Mouse (Mus musculus) central nervous system, embryonic 18 days (tissue): ENCODE data around the gene Troap. TPM values are rescaled to one million over a fixed set of nuclear protein-coding genes. Genes with fewer than 3 reads are reported as not detected.

Experiments used
- polyA plus RNA-seq: library from polyadenylated mRNA; depleted of rRNA; stranded (reverse); fragments of >200 nt; gene quantifications from 2 replicates; pipeline ENCODE4 v1.2.3, GENCODE M21; 2012; rRNA removed

Gene Troap
- polyA plus RNA-seq: 5.7 and 7.4 TPM in 2 replicates

DNA sequence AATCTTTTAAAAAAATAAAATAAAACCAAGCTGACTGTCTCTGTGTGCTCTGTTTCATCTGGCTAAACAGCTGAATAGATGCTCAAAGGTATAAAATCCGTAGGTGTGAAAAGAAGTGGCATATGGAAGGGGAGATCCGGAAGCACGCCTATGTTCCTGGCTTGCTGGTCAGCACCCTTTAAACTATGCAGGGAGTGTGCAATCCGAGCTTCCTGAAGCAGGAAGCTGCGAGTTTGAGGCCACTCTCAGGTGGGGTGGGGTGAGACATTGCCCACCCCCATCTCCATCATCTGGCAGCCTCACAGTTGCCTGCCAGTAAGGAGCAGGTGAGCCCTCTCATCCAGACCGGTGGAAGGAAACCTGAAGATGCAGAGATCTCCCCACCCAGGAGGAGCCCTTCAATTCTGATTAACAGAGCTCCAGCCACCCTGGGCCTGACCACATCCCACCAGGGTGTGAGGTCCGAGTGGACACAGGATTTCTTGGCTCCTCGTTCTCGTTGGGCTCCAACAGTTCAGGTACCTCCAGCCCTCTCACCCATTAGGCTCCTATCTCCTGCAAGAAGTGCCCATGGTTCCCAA is at the start of gene Troap:
Gene Troap, plus strand, starts transcription at position 557 of the 581 bp plus-strand sequence.

DNA sequence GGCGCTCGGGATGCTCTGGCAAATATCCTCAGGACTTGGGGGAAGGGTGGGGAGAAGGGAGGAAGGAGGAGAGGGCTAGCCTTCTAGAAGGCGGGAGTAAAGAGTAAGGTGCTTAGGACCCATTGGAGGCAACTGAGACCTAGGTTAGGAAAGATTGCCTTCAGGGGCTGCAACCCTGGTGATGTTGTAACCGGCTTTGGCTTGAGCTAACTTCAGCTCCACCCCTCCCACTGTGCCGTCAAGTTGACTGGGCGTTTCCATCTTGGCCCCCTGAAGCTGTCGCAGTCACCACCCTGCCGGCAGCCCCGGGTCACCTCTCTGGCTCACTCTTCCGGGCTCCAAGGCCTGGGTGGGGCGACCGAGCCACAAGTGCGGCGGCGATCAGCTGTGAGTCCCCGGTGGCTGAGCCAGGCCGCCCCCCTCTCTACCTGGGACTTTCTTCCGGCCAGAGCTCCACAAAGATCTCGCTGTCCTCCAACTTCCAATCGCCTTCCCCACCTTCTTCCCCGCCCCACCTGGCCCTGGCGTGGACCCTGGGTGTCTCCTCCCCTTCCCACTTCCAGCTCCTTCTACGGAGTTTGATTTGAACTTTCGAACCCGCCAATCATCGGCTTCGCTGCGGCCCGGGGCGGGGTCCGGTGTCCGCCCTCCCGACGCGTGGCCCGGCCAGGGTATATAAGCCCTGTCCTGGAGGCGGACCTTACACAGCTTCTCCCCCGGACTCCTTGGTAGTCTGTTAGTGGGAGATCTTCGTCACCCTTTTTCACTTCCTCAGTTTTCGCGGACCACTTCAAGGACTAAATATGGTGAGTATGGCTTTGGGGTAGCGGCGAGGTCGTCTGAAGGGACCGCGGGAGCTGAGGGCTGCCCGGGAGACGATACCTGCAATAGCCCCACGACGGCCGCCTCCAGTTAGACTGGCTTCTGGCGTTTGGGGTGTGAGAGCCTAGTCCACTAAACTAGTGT is 44.5 kb upstream of the Troap start, which contains the start of gene Tuba1c:
Gene Tuba1c, plus strand, starts transcription at position 273 of the 966 bp plus-strand sequence.

DNA sequence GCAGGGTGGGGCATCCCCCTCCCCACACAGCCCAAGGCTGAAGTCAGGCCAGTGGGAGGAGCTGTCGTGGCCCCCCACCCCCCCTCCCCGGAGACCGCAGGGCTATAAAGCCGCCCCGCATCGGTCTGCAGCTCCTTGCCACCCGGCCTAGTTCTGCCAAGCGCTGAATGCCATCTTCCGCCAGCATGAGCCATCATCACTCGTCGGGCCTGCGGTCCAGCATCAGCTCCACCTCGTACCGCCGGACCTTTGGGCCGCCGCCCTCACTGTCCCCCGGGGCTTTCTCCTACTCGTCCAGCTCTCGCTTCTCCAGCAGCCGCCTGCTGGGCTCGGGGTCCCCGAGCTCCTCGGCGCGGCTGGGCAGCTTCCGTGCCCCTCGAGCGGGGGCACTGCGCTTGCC is 19.3 kb upstream of the Troap start, which contains the start of gene Prph:
Gene Prph, plus strand, starts transcription at position 135 of the 400 bp plus-strand sequence.

DNA sequence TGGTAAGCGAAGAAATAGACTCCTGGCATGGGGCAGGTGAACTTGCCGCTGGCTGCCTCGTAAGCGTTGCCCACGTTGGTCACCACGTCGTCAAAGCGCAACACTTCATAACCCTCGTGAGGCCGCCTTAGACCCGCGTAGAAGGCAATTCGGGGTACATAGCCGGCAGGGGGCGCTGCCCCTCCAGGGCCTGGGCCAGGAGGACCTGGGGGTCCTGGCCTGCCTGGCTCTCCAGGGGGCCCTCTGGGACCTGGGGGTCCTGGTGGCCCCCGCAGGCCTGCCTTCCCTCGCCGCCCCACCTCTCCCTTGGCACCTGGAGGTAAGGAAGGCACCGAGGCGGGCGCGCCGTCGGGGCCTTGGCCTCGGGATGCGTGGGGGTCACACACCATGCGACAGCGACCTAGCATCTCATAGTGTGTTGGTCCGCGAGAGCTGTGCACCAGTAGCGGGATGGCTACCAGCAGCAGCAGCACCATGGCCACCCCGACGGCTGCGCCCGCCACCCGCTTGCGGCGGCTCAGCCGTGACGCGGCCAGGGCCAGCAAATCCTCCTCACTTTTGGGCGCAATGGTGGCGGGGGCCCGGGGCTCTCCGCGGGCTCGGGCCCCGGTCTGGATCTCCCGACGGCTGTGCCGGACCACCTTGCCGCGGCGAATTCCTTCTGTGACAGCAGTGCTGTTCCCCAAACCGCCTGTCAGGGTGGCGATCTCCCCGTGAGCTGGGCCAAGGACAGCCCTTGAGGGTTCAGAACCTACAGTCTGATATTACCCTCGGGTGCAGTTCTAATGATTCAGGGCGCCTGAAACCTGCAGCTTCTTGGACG is 13.1 kb downstream of the Troap start, which contains the start of gene C1ql4:
Gene C1ql4, minus strand, starts transcription at position 565 of the 823 bp plus-strand sequence.

GRCm38 (mm10) chr15:99092870-99093269 is 18.5 kb downstream of the Troap start, which contains the start of gene Dnajc22:
Dnajc22 (plus strand) TSS chr15:99093170.

GRCm38 (mm10) chr15:99125711-99126080 is 51.3 kb downstream of the Troap start, which contains the start of gene Spats2:
Spats2 (plus strand) TSS chr15:99125916.

Other genes starting within 250 kb of the Troap start
- 62.9 and 66.0 TPM in 2 replicates for gene Prkag1, start 243.1 kb upstream of the Troap start, polyA plus RNA-seq
- 21.3 and 24.1 TPM in 2 replicates for gene Kmt2d, start 203.4 kb upstream of the Troap start, polyA plus RNA-seq
- 47.9 and 49.9 TPM in 2 replicates for gene Rhebl1, start 180.0 kb upstream of the Troap start, polyA plus RNA-seq
- gene Dhh, start 176.0 kb upstream of the Troap start, polyA plus RNA-seq: 0.39 and 1.5 TPM in 2 replicates
- gene Lmbr1l, start 156.3 kb upstream of the Troap start, polyA plus RNA-seq: 75.4 and 86.9 TPM in 2 replicates
- 1,779 and 1,791 TPM in 2 replicates for gene Tuba1b, start 140.0 kb upstream of the Troap start, polyA plus RNA-seq
- 384 and 475 TPM in 2 replicates for gene Gm49450, start 121.0 kb upstream of the Troap start, polyA plus RNA-seq
- 10,267 and 11,281 TPM in 2 replicates for gene Tuba1a, start 120.9 kb upstream of the Troap start, polyA plus RNA-seq
- gene Tuba1c, start 44.7 kb upstream of the Troap start, polyA plus RNA-seq: 32.6 and 36.8 TPM in 2 replicates
- gene Prph, start 19.4 kb upstream of the Troap start, polyA plus RNA-seq: 7.2 and 58.2 TPM in 2 replicates
- 4.2 and 4.5 TPM in 2 replicates for gene C1ql4, start 13.2 kb downstream of the Troap start, polyA plus RNA-seq
- 0.54 and 0.68 TPM in 2 replicates for gene Dnajc22, start 18.6 kb downstream of the Troap start, polyA plus RNA-seq
- gene Spats2, start 51.3 kb downstream of the Troap start, polyA plus RNA-seq: 37.9 and 39.9 TPM in 2 replicates
- gene Kcnh3, start 150.3 kb downstream of the Troap start, polyA plus RNA-seq: 12.2 and 12.6 TPM in 2 replicates
- 142 and 145 TPM in 2 replicates for gene Mcrs1, start 177.4 kb downstream of the Troap start, polyA plus RNA-seq
- 181 and 191 TPM in 2 replicates for gene Prpf40b, start 220.5 kb downstream of the Troap start, polyA plus RNA-seq
- gene Fam186b, start 221.3 kb downstream of the Troap start, polyA plus RNA-seq: 0.58 and 0.78 TPM in 2 replicates